Mouse (Mus musculus) heart, embryonic 10.5 days (tissue): ENCODE data around the gene Gm42688. TPM values are rescaled to one million over a fixed set of nuclear protein-coding genes. Genes with fewer than 3 reads are reported as not detected.

ENCODE experiments used
- DNase-seq: peaks from one replicate; pipeline ENCODE4 v3.0.0-alpha.2; 2017; ENCODE audit warnings: low spot score
- H3K27ac ChIP-seq: fragments of 300-500 bp; sonication (generic); 2 replicates; pipeline ENCODE4 v1.5.1; 2016; ENCODE audit warnings: mild to moderate bottlenecking
- H3K27me3 ChIP-seq: fragments of 300-500 bp; sonication (generic); 2 replicates; pipeline ENCODE4 v1.6.1; 2016; ENCODE audit warnings: mild to moderate bottlenecking; ENCODE audit not compliant: poor library complexity, insufficient read depth, severe bottlenecking
- H3K36me3 ChIP-seq: fragments of 300-500 bp; sonication (generic); 2 replicates; pipeline ENCODE4 v1.6.1; 2016; ENCODE audit warnings: mild to moderate bottlenecking, moderate library complexity
- H3K4me1 ChIP-seq: fragments of 300-500 bp; sonication (generic); 2 replicates; pipeline ENCODE4 v1.6.1; 2016; ENCODE audit warnings: mild to moderate bottlenecking
- H3K4me3 ChIP-seq: fragments of 300-500 bp; sonication (generic); 2 replicates; pipeline ENCODE4 v1.5.1; 2016; ENCODE audit warnings: mild to moderate bottlenecking, moderate library complexity
- H3K9me3 ChIP-seq: fragments of 300-500 bp; sonication (generic); 2 replicates; pipeline ENCODE4 v1.6.1; 2016; ENCODE audit warnings: mild to moderate bottlenecking, moderate library complexity
- WGBS: fragments of 180-500 bp; shearing (Covaris S2); methylation state at CpG from one replicate; pipeline ENCODE4 v1.1.7; 2016; 5-methylcytosine and 5-hydroxymethylcytosine counted together
- polyA plus RNA-seq: library from polyadenylated mRNA; unstranded; fragments of >200 nt; fragmentation: Nextera tagmentation; extraction: Ambion mirVana; gene quantifications from 2 replicates; pipeline ENCODE4 v1.2.1, GENCODE M21; 2016

Gene Gm42688
- polyA plus RNA-seq = 1.4 and 2.0 TPM in 2 replicates

GRCm38 (mm10) chr6:83101316-83101687 lies at the start of gene Gm42688, which contains the start of gene Ccdc142:
Gene Gm42688, plus strand, starts transcription at chr6:83101617.
Gene Ccdc142, plus strand, starts transcription at chr6:83101601.
- Histone ChIP-seq H3K4me1 (peaks cover 24% of the 10 kb centered on the region), H3K27me3 (peaks cover 23% of the 10 kb centered on the region; the same call in 1 of the 2 replicates), H3K36me3 (0 out of 2 replicates have a peak, but pooled peaks cover 2% of the 10 kb centered on the region), H3K9me3 (no peaks in the 10 kb centered on the region), H3K27ac (peak within 1 kb of the TSS; percentile 93), H3K4me3 (peak within 1 kb of the TSS; percentile 79)
- peak; percentile 94 for DNase-seq
- under 1% methylated on average over 25 of the region's 25 CpGs for WGBS

- H3K4me3 ChIP-seq = peak overlapping the region; percentile 97
- peak; percentile 86 for DNase-seq
- WGBS = 2% methylated on average over 26 of the region's 26 CpGs
- peaks cover 19% of the 10 kb centered on the region for H3K27me3 ChIP-seq
- H3K9me3 ChIP-seq = no peaks in the 10 kb centered on the region
- H3K4me1 ChIP-seq = peaks cover 29% of the 10 kb centered on the region
- H3K27ac ChIP-seq = peak overlapping the region; percentile 93
- H3K36me3 ChIP-seq = peaks cover 42% of the 10 kb centered on the region
These were observed 48.1 kb upstream of the Gm42688 start for GRCm38 (mm10) chr6:83053136-83053960.

GRCm38 (mm10) chr6:83054074-83054851 lies 47.2 kb upstream of the Gm42688 start, which contains the start of gene Aup1:
Gene Aup1, plus strand, starts transcription at chr6:83054521.
- Histone ChIP-seq H3K4me3 (peak within 1 kb of the TSS; percentile 97), H3K27me3 (peaks cover 16% of the 10 kb centered on the region), H3K27ac (peak within 1 kb of the TSS; percentile 93), H3K4me1 (peaks cover 29% of the 10 kb centered on the region), H3K36me3 (peaks cover 42% of the 10 kb centered on the region), H3K9me3 (no peaks in the 10 kb centered on the region)
- WGBS = under 1% methylated on average over 64 of the region's 64 CpGs
- peak; percentile 99 for DNase-seq

GRCm38 (mm10) chr6:83054871-83055431 lies 46.5 kb upstream of the Gm42688 start, which contains the start of gene Htra2:
Gene Htra2, minus strand, starts transcription at chr6:83055273.
- peak within 1 kb of the TSS; percentile 97 for H3K4me3 ChIP-seq

GRCm38 (mm10) chr6:83057790-83058189 lies 43.6 kb upstream of the Gm42688 start, which contains the start of gene Dqx1:
Gene Dqx1, plus strand, starts transcription at chr6:83057844.
- 55% methylated on average over 3 of the region's 3 CpGs for WGBS
- Histone ChIP-seq H3K4me1 (peaks cover 24% of the 10 kb centered on the region), H3K27ac (no peak within 1 kb of the TSS), H3K4me3 (no peak within 1 kb of the TSS), H3K27me3 (peaks cover 39% of the 10 kb centered on the region), H3K36me3 (peaks cover 24% of the 10 kb centered on the region), H3K9me3 (no peaks in the 10 kb centered on the region)
- no peak for DNase-seq

More at GRCm38 (mm10) chr6:83054871-83055431, 46.5 kb upstream of the Gm42688 start, which contains the start of gene Htra2:
- Histone ChIP-seq H3K9me3 (no peaks in the 10 kb centered on the region), H3K27me3 (peaks cover 14% of the 10 kb centered on the region; the same call in 1 of the 2 replicates), H3K4me1 (peaks cover 29% of the 10 kb centered on the region), H3K27ac (peak within 1 kb of the TSS; percentile 93), H3K36me3 (peaks cover 42% of the 10 kb centered on the region)
- no peak for DNase-seq
- WGBS = under 1% methylated on average over 50 of the region's 50 CpGs

GRCm38 (mm10) chr6:83058725-83059124 lies 42.7 kb upstream of the Gm42688 start:
- DNase-seq = no peak
- peaks cover 49% of the 10 kb centered on the region for H3K27me3 ChIP-seq
- H3K4me1 ChIP-seq = peaks cover 15% of the 10 kb centered on the region
- H3K36me3 ChIP-seq = peaks cover 24% of the 10 kb centered on the region
- 85% methylated on average over 2 of the region's 2 CpGs for WGBS
- no peak overlapping the region for H3K27ac ChIP-seq
- H3K4me3 ChIP-seq = no peak overlapping the region
- H3K9me3 ChIP-seq = no peaks in the 10 kb centered on the region

- no peak overlapping the region for H3K27ac ChIP-seq
- no peak for DNase-seq
- WGBS = 38% methylated on average over 8 of the region's 8 CpGs
- H3K4me1 ChIP-seq = peaks cover 23% of the 10 kb centered on the region
- no peaks in the 10 kb centered on the region for H3K36me3 ChIP-seq
- peaks cover 100% of the 10 kb centered on the region for H3K27me3 ChIP-seq
- no peaks in the 10 kb centered on the region for H3K9me3 ChIP-seq
- no peak overlapping the region for H3K4me3 ChIP-seq
These were observed 35.4 kb upstream of the Gm42688 start for GRCm38 (mm10) chr6:83065995-83066394.

GRCm38 (mm10) chr6:83066441-83066840 lies 35.0 kb upstream of the Gm42688 start:
- H3K36me3 ChIP-seq = no peaks in the 10 kb centered on the region
- no peak overlapping the region for H3K4me3 ChIP-seq
- 30% methylated on average over 6 of the region's 6 CpGs for WGBS
- H3K9me3 ChIP-seq = no peaks in the 10 kb centered on the region
- no peak for DNase-seq
- H3K27me3 ChIP-seq = peaks cover 100% of the 10 kb centered on the region
- H3K4me1 ChIP-seq = peaks cover 28% of the 10 kb centered on the region
- H3K27ac ChIP-seq = no peak overlapping the region

- Histone ChIP-seq H3K4me3 (peak overlapping the region; percentile 48), H3K9me3 (no peaks in the 10 kb centered on the region)
- DNase-seq = no peak
These were observed 33.2 kb upstream of the Gm42688 start for GRCm38 (mm10) chr6:83068221-83068620.

GRCm38 (mm10) chr6:83068706-83069487 lies 32.5 kb upstream of the Gm42688 start:
- DNase-seq = no peak
- Histone ChIP-seq H3K36me3 (no peaks in the 10 kb centered on the region), H3K9me3 (no peaks in the 10 kb centered on the region), H3K27me3 (peaks cover 100% of the 10 kb centered on the region), H3K27ac (no peak overlapping the region), H3K4me3 (peak overlapping the region; percentile 49), H3K4me1 (peaks cover 30% of the 10 kb centered on the region)
- 1% methylated on average over 81 of the region's 81 CpGs for WGBS

More at GRCm38 (mm10) chr6:83068221-83068620, 33.2 kb upstream of the Gm42688 start:
- H3K27ac ChIP-seq = no peak overlapping the region
- no peaks in the 10 kb centered on the region for H3K36me3 ChIP-seq
- WGBS = 3% methylated on average over 8 of the region's 8 CpGs
- peaks cover 100% of the 10 kb centered on the region for H3K27me3 ChIP-seq
- peaks cover 30% of the 10 kb centered on the region for H3K4me1 ChIP-seq

GRCm38 (mm10) chr6:83069488-83070246 lies 31.8 kb upstream of the Gm42688 start:
- peak overlapping the region; percentile 49 for H3K4me3 ChIP-seq
- peaks cover 30% of the 10 kb centered on the region for H3K4me1 ChIP-seq
- peaks cover 100% of the 10 kb centered on the region for H3K27me3 ChIP-seq
- no peaks in the 10 kb centered on the region for H3K9me3 ChIP-seq
- 3% methylated on average over 69 of the region's 69 CpGs for WGBS
- DNase-seq = no peak
- no peak overlapping the region for H3K27ac ChIP-seq
- no peaks in the 10 kb centered on the region for H3K36me3 ChIP-seq

GRCm38 (mm10) chr6:83070247-83070310 lies 31.3 kb upstream of the Gm42688 start, which contains the start of gene Tlx2:
Gene Tlx2, minus strand, starts transcription at chr6:83070293.
- no peaks in the 10 kb centered on the region for H3K9me3 ChIP-seq
- peak within 1 kb of the TSS; percentile 49 for H3K4me3 ChIP-seq
- no peak for DNase-seq
- no peaks in the 10 kb centered on the region for H3K36me3 ChIP-seq
- WGBS = 2% methylated on average over 10 of the region's 10 CpGs
- no peak within 1 kb of the TSS for H3K27ac ChIP-seq
- peaks cover 100% of the 10 kb centered on the region for H3K27me3 ChIP-seq
- H3K4me1 ChIP-seq = peaks cover 30% of the 10 kb centered on the region
